Mouse (Mus musculus) naive thymus-derived CD4-positive, alpha-beta T cell, adult 2 months (primary cell): ENCODE results near the gene Dlx1.
A peak's percentile ranks its signal among the peaks of the same experiment; 100 is the strongest.

Experiments
- DNase-seq: peaks from one replicate; pipeline ENCODE4 v3.0.0-alpha.2; 2011; ENCODE audit warnings: low read depth

Dlx1 gene

GRCm38 (mm10) chr2:71546640-71547071, 18.7 kb downstream of the Dlx1 start, which contains the start of gene Dlx2:
Gene Dlx2 (minus strand): TSS chr2:71546754.
- no peak for DNase-seq

DNA sequence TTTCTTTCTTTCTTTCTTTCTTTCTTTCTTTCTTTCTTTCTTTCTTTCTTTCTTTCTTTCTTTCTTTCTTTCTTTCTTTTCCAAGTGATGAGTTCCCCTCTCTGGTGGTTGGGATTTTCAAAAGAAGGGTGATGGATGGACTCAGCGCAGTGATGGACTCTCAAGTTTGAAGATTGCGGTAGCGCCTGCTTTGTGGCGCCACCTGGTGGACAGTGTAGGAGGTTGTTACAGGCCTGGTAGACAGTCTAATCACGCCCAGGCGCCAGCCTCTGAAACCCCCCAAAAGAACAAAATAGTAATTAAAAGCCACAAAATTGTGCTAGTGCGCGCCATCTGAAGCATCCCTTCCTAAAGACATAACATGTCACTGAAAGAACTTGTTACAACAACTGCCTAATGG, 19.9 kb downstream of the Dlx1 start:
- DNase-seq: peak; percentile 81

DNA sequence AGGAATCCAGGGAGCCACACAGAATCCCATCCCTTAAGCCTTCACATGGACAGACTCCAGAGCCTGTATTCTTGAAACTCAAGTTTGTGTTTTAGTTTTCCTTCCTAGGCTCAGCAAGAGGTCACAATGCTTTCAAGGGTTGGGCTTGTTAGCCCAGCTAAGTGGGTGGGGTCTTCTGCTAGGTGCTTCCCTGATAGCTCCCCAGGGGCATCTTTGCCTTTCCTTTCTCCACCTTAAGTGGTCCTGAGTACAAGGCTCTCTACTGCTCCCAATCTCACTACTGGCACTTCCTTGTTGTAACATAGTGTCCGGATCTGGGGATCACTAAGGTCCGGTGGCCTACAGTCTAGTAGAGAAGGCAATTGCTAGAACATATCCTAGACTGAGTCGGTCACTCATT, 22.4 kb downstream of the Dlx1 start:
- DNase-seq: no peak

DNA sequence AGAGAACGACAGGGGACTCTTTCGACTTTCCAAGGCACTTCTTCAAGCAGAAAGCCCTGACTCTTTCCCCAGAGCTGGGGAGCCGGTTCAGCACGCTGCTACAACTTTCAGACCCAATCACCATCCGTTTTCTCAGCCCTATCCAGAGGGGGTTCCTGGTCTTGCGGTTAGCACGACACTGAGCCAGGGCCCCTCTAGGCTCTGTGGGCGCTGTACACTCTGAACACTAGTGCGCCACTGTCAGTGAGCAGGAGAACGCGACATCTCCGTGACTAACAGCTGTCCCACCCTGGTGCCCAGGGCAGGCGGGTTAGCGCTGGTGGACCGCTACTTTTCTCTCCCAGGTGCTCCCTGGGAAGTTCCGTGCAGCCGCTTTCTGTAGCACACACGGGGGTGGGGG, 23.8 kb downstream of the Dlx1 start:
- DNase-seq: no peak

DNA sequence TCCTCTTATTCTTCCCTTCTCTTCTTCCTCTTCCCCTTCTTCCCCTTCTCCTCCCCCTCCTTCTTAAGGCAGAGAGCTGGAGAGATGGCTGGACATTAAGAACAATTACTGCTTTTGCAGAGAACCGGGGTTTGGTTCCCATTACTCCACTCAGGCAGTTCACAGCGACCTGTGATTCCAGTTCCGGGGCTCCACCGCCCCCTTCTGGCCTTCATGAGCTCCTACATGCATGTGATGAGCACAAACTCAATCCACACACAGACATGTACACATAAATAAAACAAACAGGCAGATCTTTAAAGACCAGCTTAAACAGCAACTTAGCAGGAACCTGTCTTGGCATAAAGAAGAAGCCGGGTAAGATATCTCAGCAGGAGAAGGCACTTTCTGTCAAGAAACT, 28.2 kb downstream of the Dlx1 start:
- DNase-seq: no peak

- no peak for DNase-seq
These were observed 38.6 kb downstream of the Dlx1 start for GRCm38 (mm10) chr2:71566466-71566865.

GRCm38 (mm10) chr2:71573736-71574135, 45.8 kb downstream of the Dlx1 start:
- DNase-seq: no peak

DNA sequence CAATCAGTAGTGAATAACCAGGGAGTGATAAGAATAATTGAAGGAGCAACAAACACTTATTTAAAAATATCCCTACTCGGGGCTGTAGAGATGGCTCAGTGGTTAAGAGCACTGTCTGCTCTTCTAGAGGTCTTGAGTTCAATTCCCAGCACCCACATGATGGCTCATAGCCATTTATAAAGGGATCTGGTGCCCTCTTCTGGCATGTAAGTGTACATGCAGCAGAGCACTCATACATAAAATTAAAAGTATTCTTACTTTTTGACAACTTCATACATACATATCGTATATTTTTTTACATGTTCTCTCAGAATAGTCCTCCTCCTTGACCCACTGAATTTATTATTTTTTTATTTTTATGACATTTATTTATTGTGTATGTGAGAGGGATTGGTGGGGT, 49.1 kb downstream of the Dlx1 start:
- DNase-seq: no peak

GRCm38 (mm10) chr2:71580632-71581466, 52.9 kb downstream of the Dlx1 start:
- peak; percentile 52 for DNase-seq

DNA sequence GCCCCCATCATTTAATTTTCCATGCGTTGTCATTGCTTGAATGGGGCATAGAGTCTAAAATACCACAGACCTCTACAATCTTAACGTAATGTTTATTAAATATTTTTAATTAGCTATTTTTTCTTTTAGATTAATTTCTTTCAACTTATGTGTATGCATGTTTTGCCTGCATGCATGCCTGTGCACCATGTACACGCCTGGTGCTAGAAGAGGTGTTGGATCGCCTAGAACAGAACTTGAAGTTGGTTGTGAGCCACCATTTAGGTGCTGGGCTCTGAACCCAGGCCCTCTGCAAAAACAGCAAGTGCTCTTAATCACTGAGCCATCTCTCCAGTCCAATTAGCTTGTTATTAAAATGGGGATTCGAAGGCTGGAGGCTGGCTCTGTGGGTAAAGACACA, 53.6 kb downstream of the Dlx1 start:
- DNase-seq: no peak
